Mouse (Mus musculus) mesoderm, embryonic 11.5 days (tissue): Measurements from ENCODE around the gene Gm12355.
"Not testable (repeated sequence)": the region's sequence is repeated elsewhere in the genome, so short reads cannot be mapped to it uniquely, and the experiment has no call there.

Experiments
- DNase-seq: peaks from one replicate; pipeline ENCODE4 v3.0.0-alpha.2; 2012; ENCODE audit warnings: low read depth, low spot score

The Gm12355 gene

DNA sequence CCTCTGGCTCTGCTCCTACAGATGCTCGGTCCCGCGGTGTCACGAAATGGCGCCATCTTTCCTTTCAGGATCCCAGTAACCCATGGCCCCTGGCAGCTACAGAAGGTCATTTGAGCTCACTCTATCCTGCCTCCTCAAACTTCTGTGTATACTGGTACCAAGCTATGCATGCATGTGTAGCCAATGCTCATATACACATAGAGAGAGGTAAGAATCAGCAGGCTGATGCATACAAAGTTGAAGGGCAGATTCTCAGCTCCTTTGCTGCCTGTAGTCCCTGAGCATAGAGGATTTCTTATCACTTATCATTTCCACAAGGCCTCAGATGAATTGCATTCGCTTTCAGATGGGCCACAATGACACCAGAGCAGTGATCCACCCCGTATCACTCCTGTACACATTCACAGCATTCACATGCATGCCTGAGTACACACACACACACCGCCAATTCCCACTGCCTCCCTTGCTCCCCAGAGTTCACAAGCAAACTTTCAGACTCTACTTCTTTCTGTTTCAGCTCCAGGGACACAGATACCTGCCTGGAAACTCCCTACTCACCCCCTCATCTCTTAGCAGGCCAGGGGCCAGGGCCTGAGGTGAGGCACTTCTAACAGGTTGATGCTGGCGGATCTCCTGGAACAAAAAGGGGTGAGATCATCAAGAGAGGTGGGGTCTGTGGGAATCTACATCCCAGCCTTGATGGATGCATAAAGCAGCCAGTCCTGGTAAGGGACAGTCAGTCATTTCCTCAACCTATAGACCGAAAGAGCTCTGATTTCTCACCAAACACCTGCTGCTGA, at the start of gene Gm12355, which contains the start of gene Gsdma3:
Gene Gm12355, minus strand, starts transcription at position 51 of the 800 bp plus-strand sequence.
Gene Gsdma3, plus strand, starts transcription at position 750 of the 800 bp plus-strand sequence.
- DNase-seq, result no peak

GRCm38 (mm10) chr11:98673136-98673535, 47.7 kb upstream of the Gm12355 start:
- peak; percentile 66 for DNase-seq

DNA sequence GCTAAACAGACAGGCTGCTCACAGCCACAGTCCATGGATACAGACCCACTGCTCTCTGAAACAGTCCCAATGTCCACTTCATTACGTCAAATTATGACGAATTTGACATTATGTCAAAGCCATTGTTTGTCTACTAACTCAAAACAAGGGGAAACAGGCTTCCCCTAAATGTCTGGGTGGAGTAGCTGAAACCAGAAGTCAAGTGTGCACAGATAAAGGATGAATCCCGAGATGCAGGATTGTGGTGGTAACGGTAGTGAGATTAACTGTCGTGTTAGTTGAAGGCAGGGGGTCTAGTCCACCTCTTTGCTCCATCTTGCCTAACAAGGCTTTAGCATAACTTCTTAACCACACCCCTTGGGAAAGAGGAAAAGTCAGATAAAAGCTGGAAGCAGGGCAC, 47.0 kb upstream of the Gm12355 start:
- DNase-seq, result no peak

GRCm38 (mm10) chr11:98671857-98672256, 46.4 kb upstream of the Gm12355 start:
- DNase-seq, result no peak

GRCm38 (mm10) chr11:98671284-98671815, 45.9 kb upstream of the Gm12355 start:
- DNase-seq, result no peak

DNA sequence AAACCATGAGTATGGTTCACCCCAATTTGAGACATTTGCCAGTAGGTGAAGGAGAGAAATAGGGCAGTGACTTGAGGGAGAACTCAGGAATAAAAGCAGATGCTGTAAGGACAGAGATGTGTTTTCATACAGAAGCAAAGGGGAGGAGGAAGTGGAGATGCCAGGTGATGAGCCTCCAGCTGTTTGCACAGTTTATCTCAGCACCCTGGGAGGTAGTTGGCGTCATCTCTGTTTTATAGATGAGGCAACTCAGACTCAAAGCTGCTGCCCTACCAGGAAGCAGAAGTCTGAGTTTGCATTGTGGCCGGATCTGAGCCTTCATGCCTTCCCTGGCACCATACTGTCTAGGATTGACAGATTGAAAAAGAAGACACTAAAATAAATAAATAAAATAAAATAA, 43.5 kb upstream of the Gm12355 start:
- DNase-seq, result no peak

DNA sequence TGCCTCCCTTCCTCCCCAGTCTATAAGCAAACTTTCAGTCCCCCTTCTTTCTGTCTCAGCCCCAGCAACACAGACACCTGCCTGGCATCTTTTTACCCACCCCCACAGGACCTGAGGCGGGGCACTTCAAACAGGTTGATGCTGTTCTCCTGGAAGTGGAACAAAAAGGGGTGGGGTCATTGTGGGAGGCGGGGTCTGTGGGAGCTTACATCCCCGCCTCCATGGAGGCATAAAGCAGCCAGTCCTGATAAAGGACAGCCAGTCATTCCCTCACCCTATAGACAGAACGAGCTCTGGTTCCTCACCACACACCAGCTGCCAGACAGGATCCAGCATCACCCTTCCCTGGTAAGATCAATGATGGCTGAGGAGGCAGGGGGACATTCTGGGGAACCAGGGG, 38.6 kb upstream of the Gm12355 start, which contains the start of gene Gsdma:
Gene Gsdma, plus strand, starts transcription at position 261 of the 400 bp plus-strand sequence.
- DNase-seq, result no peak

- DNase-seq, result peak; percentile 75
Observed at GRCm38 (mm10) chr11:98660517-98660916, 35.1 kb upstream of the Gm12355 start.

GRCm38 (mm10) chr11:98655076-98655475, 29.6 kb upstream of the Gm12355 start:
- peak; percentile 58 for DNase-seq

- DNase-seq, result no peak
Observed at GRCm38 (mm10) chr11:98646459-98646858, 21.0 kb upstream of the Gm12355 start, which contains the start of gene Gsdma2. Gsdma2 (plus strand) TSS chr11:98646759.

DNA sequence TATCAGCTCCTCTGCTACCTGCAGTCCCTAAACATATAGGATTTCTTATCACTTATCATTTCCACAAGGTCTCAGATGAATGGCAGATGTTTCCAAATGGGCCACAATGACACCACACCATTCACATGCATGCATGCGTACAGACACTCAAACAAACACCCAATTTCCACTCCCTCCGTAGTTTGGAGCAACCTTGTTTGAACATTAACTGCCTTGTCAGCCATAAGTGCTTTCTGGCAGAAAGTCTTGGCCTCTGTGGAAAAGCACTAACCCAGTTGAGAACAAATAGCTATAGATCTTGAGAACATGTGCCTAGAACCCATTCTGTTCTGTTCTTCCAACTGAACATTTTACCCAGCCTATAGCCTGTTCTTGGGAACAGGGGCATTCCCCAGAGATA, 20.5 kb upstream of the Gm12355 start:
- DNase-seq, result no peak

DNA sequence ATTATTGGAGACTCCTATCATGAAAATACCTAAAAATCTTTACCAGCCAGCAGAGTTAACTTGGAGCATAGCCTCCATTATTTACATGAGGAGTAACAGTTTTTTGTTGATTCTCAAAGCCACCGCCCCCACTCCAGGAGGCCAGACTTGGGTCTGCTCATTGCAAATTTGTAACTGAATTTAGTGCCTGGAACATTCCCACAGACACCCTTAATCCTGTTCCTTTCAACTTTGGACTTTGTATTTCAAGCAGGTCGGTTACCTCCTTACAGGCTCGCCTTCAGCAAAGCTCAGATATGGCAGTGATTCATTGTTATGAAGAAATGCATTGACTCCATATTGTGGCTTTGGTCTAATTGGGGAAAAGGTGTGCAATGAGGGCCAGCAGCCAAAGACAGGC, 19.3 kb upstream of the Gm12355 start:
- no peak for DNase-seq

- no peak for DNase-seq
Observed at GRCm38 (mm10) chr11:98640091-98640490, 14.6 kb upstream of the Gm12355 start.

GRCm38 (mm10) chr11:98637501-98637900, 12.0 kb upstream of the Gm12355 start:
- DNase-seq, result no peak

DNA sequence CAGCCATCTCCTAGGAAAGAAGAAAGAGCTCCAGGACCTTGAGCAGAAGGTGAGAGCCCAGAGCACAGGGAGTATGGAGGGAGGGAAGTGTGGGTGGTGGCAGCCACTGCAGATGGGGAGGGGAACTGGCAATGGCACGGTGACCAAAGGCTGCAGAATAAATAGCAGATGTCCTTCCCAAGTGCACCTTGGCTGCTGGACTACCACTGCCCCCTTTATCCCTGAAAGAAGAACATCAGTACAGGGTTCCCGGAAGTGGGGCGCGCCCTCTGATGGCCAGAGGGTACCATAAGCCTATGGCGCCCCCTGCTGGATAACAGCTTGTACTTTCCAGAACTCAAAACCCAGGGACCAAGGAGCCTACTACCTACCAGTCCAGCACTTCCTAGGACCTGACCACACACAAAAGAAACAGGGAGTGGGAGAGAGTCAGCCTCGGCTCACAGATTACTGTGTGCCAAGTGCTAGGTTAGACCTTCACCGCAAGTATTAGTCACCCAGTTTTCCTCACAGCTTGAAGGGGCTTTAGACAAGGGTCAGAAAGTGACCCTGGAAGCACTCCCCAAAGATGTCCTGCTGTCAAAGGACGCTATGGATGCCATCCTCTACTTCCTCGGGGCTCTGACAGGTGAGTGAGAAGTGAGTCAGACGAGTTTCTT, 10.0 kb upstream of the Gm12355 start:
- peak; percentile 10 for DNase-seq

GRCm38 (mm10) chr11:98630646-98631045, 5.2 kb upstream of the Gm12355 start:
- DNase-seq, result no peak

DNA sequence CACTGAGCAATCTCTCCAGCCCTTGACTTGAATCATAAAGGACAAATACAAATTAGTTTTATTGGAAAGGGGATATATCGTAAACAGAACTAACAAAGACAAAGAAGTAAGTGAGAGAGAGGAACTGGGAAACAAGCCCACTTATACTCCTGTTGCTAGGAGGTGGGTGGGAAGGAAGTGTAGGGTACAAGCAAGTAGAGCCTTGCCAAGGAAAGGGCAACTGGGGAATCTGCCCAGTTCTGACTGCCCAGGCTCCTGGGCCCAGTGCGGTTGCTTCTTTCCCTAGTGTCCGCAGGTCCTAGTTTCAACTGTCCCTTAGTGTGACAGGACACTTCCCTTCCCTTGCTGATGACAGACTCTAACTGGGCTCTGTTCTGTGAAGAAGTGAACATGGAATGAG, 3.2 kb upstream of the Gm12355 start:
- no peak for DNase-seq

DNA sequence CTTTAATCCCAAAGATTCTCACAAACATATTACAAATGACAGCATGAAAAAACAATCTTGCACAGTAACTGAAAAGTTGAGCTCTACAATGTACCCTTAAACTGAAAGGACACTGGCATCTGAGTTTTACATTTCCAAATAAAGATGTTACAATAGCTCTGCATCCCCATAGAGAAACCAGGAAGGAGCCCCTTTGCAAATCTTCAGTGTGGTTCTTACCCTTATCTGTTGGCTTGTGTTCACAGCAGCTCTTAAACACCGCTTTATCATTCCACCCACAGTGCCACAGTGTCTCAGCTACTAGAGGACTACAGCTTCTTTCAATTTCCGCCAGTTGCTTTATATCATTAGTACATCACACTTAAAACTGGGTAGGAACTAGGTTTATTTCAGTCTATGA, 1.1 kb downstream of the Gm12355 start:
- DNase-seq, result not testable (repeated sequence)

- not testable (repeated sequence) for DNase-seq
Observed at GRCm38 (mm10) chr11:98623981-98624380, 1.5 kb downstream of the Gm12355 start.

GRCm38 (mm10) chr11:98620791-98621190, 4.7 kb downstream of the Gm12355 start:
- no peak for DNase-seq

- DNase-seq, result peak; percentile 67
Observed at GRCm38 (mm10) chr11:98606763-98607162, 18.7 kb downstream of the Gm12355 start.

GRCm38 (mm10) chr11:98604911-98605310, 20.6 kb downstream of the Gm12355 start:
- not testable (repeated sequence) for DNase-seq
